Mouse (Mus musculus): ENCODE measurements at regions not wholly inside any gene's neighbourhood (a gene's known extent, or its start where the extent isn't known, plus 50 kb on each side); places are given as distances from the start of the nearest gene placed in this dataset.

DNA sequence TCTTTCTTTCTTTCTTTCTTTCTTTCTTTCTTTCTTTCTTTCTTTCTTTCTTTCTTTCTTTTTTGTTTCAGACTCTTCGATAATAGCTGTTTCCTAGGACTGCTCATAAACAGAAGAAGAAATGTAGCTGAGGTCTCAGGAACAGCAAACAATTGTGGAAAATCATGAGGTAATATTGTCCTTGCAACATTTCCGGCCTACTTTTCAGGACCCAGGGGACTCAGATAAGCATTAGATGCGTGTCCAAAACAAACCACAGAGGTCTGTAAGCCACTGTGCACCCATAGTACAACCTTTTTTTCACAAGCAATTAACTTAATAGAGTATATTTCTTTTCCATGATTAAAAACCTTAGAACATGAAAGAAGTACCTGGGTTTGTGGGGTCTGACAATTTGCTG lies 455.7 kb upstream of the Zeb2 start:
- TF ChIP-seq POLR2A (IDR thresholded peaks at IDR 0.05; ENCODE audit: borderline replicate concordance, insufficient read depth, low read length) (no peak), CTCF (IDR thresholded peaks at IDR 0.05; ENCODE audit: borderline replicate concordance, insufficient read depth, low read depth, low read length) (no peak)
